Mouse (Mus musculus) thymus, adult 2 months (tissue): ENCODE measurements around the gene Ankrd13b.

ENCODE experiments used
- CTCF ChIP-seq: fragments of 200-500 bp; IDR thresholded peaks from 2 replicates; pipeline ENCODE4 v1.5.1; 2012; ENCODE audit warnings: mild to moderate bottlenecking, control low read depth, low read length, moderate library complexity, borderline replicate concordance; ENCODE audit not compliant: control insufficient read depth, poor library complexity, insufficient read depth; ENCODE audit errors: extremely low read depth
- POLR2A ChIP-seq: fragments of 200-500 bp; IDR thresholded peaks from 2 replicates; pipeline ENCODE4 v1.6.1; 2012; ENCODE audit warnings: mild to moderate bottlenecking, low read length, control low read depth, moderate library complexity; ENCODE audit not compliant: control insufficient read depth, poor library complexity, insufficient read depth; ENCODE audit errors: extremely low read depth

DNA sequence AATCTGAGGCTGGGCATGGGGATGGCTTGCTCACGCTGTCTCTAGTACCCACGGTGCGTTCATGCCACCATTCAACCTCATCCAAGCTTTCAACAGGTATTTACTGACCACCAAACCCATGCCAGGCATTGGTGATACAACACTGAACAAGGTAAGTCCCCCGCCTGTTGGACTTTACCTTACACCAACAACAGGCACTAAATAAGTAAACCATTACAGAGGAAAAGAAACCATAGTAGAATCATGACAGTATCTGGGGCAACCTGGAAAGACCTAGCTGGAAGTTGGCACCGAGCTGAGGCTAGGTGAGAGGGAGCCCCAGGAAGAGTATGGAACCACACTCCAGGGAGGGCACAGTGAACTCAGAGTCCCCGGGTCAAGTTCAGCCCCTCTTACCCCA lies 12.6 kb downstream of the Ankrd13b start:
- TF ChIP-seq POLR2A: no peak
- no peak for TF ChIP-seq CTCF
